Mouse (Mus musculus) erythroblast, embryonic 14.5 days (primary cell): ENCODE data around the gene Slc26a1. TPM values are rescaled to one million over a fixed set of nuclear protein-coding genes. Genes with fewer than 3 reads are reported as not detected.

ENCODE experiments used
- H3K27me3 ChIP-seq: 2 replicates; pipeline ENCODE4 v1.6.1; 2012; ENCODE audit warnings: inconsistent platforms; ENCODE audit not compliant: control insufficient read depth
- H3K36me3 ChIP-seq: 2 replicates; pipeline ENCODE4 v1.6.1; 2012; ENCODE audit warnings: mild to moderate bottlenecking, inconsistent platforms; ENCODE audit not compliant: control insufficient read depth
- H3K4me1 ChIP-seq: 2 replicates; pipeline ENCODE4 v1.6.1; 2012; ENCODE audit warnings: inconsistent platforms; ENCODE audit not compliant: control insufficient read depth
- H3K4me3 ChIP-seq: replicated peaks from 2 replicates; pipeline ENCODE3; 2012; ENCODE audit warnings: moderate library complexity, mild to moderate bottlenecking, inconsistent platforms
- H3K9me3 ChIP-seq: 2 replicates; pipeline ENCODE4 v1.6.1; 2012; ENCODE audit warnings: low read length, inconsistent platforms, mixed read lengths; ENCODE audit not compliant: control insufficient read depth
- GATA1 ChIP-seq: IDR thresholded peaks from 2 replicates; pipeline ENCODE4 v1.6.1; 2012; ENCODE audit warnings: low read length, inconsistent platforms, mixed read lengths
- TAL1 ChIP-seq: IDR thresholded peaks from 3 replicates; pipeline ENCODE4 v1.6.1; 2012; ENCODE audit warnings: low read length, inconsistent platforms, mixed read lengths
- polyA plus RNA-seq: library from polyadenylated mRNA; stranded (reverse); fragments of >175 nt; gene quantifications from 2 replicates; pipeline ENCODE4 v1.2.3, GENCODE M21; 2012

The Slc26a1 gene
- polyA plus RNA-seq = 0.47 and 0.59 TPM in 2 replicates

- Histone ChIP-seq H3K9me3 (no peaks in the 10 kb centered on the region), H3K27me3 (no peaks in the 10 kb centered on the region), H3K4me3 (peak within 1 kb of the TSS; percentile 66), H3K4me1 (peaks cover 95% of the 10 kb centered on the region), H3K36me3 (peaks cover 45% of the 10 kb centered on the region)
- no peak for TF ChIP-seq TAL1
- peak; percentile 81 for TF ChIP-seq GATA1
Measured at GRCm38 (mm10) chr5:108675251-108675816, at the start of gene Slc26a1. TSS of gene Slc26a1 (minus strand) at chr5:108675569.

- Histone ChIP-seq H3K4me3 (no peak overlapping the region), H3K4me1 (no peaks in the 10 kb centered on the region), H3K36me3 (peaks cover 21% of the 10 kb centered on the region), H3K27me3 (peaks cover 12% of the 10 kb centered on the region), H3K9me3 (no peaks in the 10 kb centered on the region)
- TF ChIP-seq GATA1 = no peak
- no peak for TF ChIP-seq TAL1
Measured at GRCm38 (mm10) chr5:108724006-108724405, 48.6 kb upstream of the Slc26a1 start.

GRCm38 (mm10) chr5:108719761-108720160 lies 44.4 kb upstream of the Slc26a1 start:
- Histone ChIP-seq H3K9me3 (no peaks in the 10 kb centered on the region), H3K4me3 (no peak overlapping the region), H3K4me1 (no peaks in the 10 kb centered on the region), H3K36me3 (no peaks in the 10 kb centered on the region), H3K27me3 (peaks cover 12% of the 10 kb centered on the region)
- TF ChIP-seq GATA1 = no peak
- TF ChIP-seq TAL1 = no peak

GRCm38 (mm10) chr5:108718051-108718450 lies 42.7 kb upstream of the Slc26a1 start:
- TF ChIP-seq TAL1 = no peak
- TF ChIP-seq GATA1 = no peak
- Histone ChIP-seq H3K4me1 (no peaks in the 10 kb centered on the region), H3K9me3 (no peaks in the 10 kb centered on the region), H3K27me3 (peaks cover 12% of the 10 kb centered on the region), H3K36me3 (no peaks in the 10 kb centered on the region), H3K4me3 (no peak overlapping the region)

- H3K27me3 ChIP-seq = peaks cover 12% of the 10 kb centered on the region
- no peak for TF ChIP-seq TAL1
- TF ChIP-seq GATA1 = no peak
- H3K4me1 ChIP-seq = no peaks in the 10 kb centered on the region
- H3K9me3 ChIP-seq = no peaks in the 10 kb centered on the region
- no peaks in the 10 kb centered on the region for H3K36me3 ChIP-seq
- no peak overlapping the region for H3K4me3 ChIP-seq
Measured at GRCm38 (mm10) chr5:108715974-108716373, 40.6 kb upstream of the Slc26a1 start.

GRCm38 (mm10) chr5:108714149-108714548 lies 38.8 kb upstream of the Slc26a1 start:
- Histone ChIP-seq H3K27me3 (peaks cover 5% of the 10 kb centered on the region; the same call in 1 of the 2 replicates), H3K4me3 (no peak overlapping the region), H3K9me3 (no peaks in the 10 kb centered on the region), H3K36me3 (no peaks in the 10 kb centered on the region), H3K4me1 (no peaks in the 10 kb centered on the region)
- TF ChIP-seq GATA1 (no peak), TAL1 (no peak)

- Histone ChIP-seq H3K27me3 (0 out of 2 replicates have a peak, but pooled peaks cover under 1% of the 10 kb centered on the region), H3K9me3 (no peaks in the 10 kb centered on the region), H3K36me3 (no peaks in the 10 kb centered on the region), H3K4me1 (peaks cover 2% of the 10 kb centered on the region; the same call in 1 of the 2 replicates), H3K4me3 (no peak overlapping the region)
- TF ChIP-seq TAL1 = no peak
- TF ChIP-seq GATA1 = no peak
Measured at GRCm38 (mm10) chr5:108713691-108714090, 38.3 kb upstream of the Slc26a1 start.

- peaks cover 2% of the 10 kb centered on the region; the same call in 1 of the 2 replicates for H3K36me3 ChIP-seq
- no peak overlapping the region for H3K4me3 ChIP-seq
- no peaks in the 10 kb centered on the region for H3K9me3 ChIP-seq
- H3K4me1 ChIP-seq = peaks cover 3% of the 10 kb centered on the region; the same call in 1 of the 2 replicates
- H3K27me3 ChIP-seq = no peaks in the 10 kb centered on the region
- TF ChIP-seq TAL1 (no peak), GATA1 (no peak)
Measured at GRCm38 (mm10) chr5:108713096-108713495, 37.7 kb upstream of the Slc26a1 start.

GRCm38 (mm10) chr5:108711968-108712367 lies 36.6 kb upstream of the Slc26a1 start:
- Histone ChIP-seq H3K4me3 (no peak overlapping the region), H3K27me3 (no peaks in the 10 kb centered on the region), H3K9me3 (no peaks in the 10 kb centered on the region), H3K4me1 (peaks cover 7% of the 10 kb centered on the region), H3K36me3 (peaks cover 10% of the 10 kb centered on the region)
- no peak for TF ChIP-seq TAL1
- no peak for TF ChIP-seq GATA1
